Mouse (Mus musculus): ENCODE measurements at regions not wholly inside any gene's neighbourhood (a gene's known extent, or its start where the extent isn't known, plus 50 kb on each side); places are given as distances from the start of the nearest gene placed in this dataset.

GRCm38 (mm10) chr11:40394283-40394758 is 300.7 kb downstream of the Mat2b start:
- Histone ChIP-seq H3K4me2 (ENCODE audit: low read depth, low read length) (no peak overlapping the region), H3K4me3 (ENCODE audit: low read length) (no peak overlapping the region), H3K9me3 (ENCODE audit: control insufficient read depth, low read length) (no peaks in the 10 kb centered on the region), H3K4me1 (replicated peaks; ENCODE audit: control insufficient read depth, insufficient read depth, low read length) (no peaks in the 10 kb centered on the region), H3K36me3 (ENCODE audit: control insufficient read depth, insufficient read depth, low read length) (no peaks in the 10 kb centered on the region), H3K27me3 (ENCODE audit: control insufficient read depth, insufficient read depth, low read depth, low read length) (no peaks in the 10 kb centered on the region), H3K9ac (ENCODE audit: low read length) (no peak overlapping the region), H3K27ac (ENCODE audit: low read length) (no peak overlapping the region)
- 48% methylated on average over 4 of the region's 4 CpGs for WGBS
- no peak for ATAC-seq (ENCODE audit: low read depth)

DNA sequence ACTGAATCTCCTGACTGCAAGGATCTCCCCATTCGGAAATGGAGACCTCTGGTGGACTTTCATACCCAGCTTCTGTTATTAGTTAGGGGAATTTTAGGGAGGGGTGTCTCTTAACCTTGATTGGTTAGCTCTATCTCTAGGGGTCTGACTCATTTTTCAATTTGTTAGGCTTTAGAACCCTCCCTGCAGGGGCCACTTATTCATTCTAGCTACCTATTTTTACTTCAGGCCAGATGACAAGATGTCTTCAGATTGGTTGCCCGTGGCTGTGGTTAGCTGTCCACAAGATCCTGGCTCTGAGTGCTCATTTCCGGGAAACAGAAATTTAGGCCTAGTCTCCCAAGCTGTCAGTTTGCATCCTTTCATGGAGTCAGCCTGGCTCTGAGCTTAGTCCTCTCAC is 314.3 kb downstream of the Mat2b start:
- WGBS, result 59% methylated on average over 3 of the region's 3 CpGs
- Histone ChIP-seq H3K4me2 (ENCODE audit: low read depth, low read length) (no peak overlapping the region), H3K9me3 (ENCODE audit: control insufficient read depth, low read length) (no peaks in the 10 kb centered on the region), H3K9ac (ENCODE audit: low read length) (no peak overlapping the region), H3K4me3 (ENCODE audit: low read length) (no peak overlapping the region), H3K27ac (ENCODE audit: low read length) (no peak overlapping the region), H3K27me3 (ENCODE audit: control insufficient read depth, insufficient read depth, low read depth, low read length) (no peaks in the 10 kb centered on the region), H3K4me1 (replicated peaks; ENCODE audit: control insufficient read depth, insufficient read depth, low read length) (no peaks in the 10 kb centered on the region), H3K36me3 (ENCODE audit: control insufficient read depth, insufficient read depth, low read length) (no peaks in the 10 kb centered on the region)
- no peak for ATAC-seq (ENCODE audit: low read depth)

DNA sequence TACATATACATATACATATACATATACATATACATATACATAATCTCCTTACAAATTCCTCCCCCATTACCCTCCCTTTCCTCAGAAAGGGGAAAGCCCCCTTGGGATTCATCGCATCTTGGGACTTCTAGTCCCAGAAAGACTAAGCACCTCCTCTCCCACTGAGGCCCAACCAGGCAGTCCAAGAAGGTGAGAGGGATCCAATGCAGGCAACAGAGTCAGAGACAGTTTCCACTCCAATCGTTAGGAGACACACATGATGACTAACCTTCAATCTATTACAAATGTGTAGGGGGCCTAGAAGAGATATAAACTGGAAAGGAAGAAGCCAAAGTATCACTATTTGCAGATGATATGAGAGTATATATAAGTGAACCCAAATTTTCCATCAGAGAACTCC is 323.3 kb downstream of the Mat2b start:
- ATAC-seq (ENCODE audit: low read depth), result no peak
- Histone ChIP-seq H3K9ac (ENCODE audit: low read length) (no peak overlapping the region), H3K4me3 (ENCODE audit: low read length) (no peak overlapping the region), H3K36me3 (ENCODE audit: control insufficient read depth, insufficient read depth, low read length) (no peaks in the 10 kb centered on the region), H3K9me3 (ENCODE audit: control insufficient read depth, low read length) (no peaks in the 10 kb centered on the region), H3K27ac (ENCODE audit: low read length) (no peak overlapping the region), H3K4me2 (ENCODE audit: low read depth, low read length) (no peak overlapping the region), H3K27me3 (ENCODE audit: control insufficient read depth, insufficient read depth, low read depth, low read length) (no peaks in the 10 kb centered on the region), H3K4me1 (replicated peaks; ENCODE audit: control insufficient read depth, insufficient read depth, low read length) (no peaks in the 10 kb centered on the region)
- 83% methylated on average over 2 of the region's 2 CpGs for WGBS

GRCm38 (mm10) chr11:40366573-40366972 is 328.4 kb downstream of the Mat2b start:
- Histone ChIP-seq H3K27ac (ENCODE audit: low read length) (no peak overlapping the region), H3K4me1 (replicated peaks; ENCODE audit: control insufficient read depth, insufficient read depth, low read length) (no peaks in the 10 kb centered on the region), H3K9ac (ENCODE audit: low read length) (no peak overlapping the region), H3K27me3 (ENCODE audit: control insufficient read depth, insufficient read depth, low read depth, low read length) (no peaks in the 10 kb centered on the region), H3K9me3 (ENCODE audit: control insufficient read depth, low read length) (no peaks in the 10 kb centered on the region), H3K4me3 (ENCODE audit: low read length) (no peak overlapping the region), H3K4me2 (ENCODE audit: low read depth, low read length) (no peak overlapping the region), H3K36me3 (ENCODE audit: control insufficient read depth, insufficient read depth, low read length) (no peaks in the 10 kb centered on the region)
- no peak for ATAC-seq (ENCODE audit: low read depth)

DNA sequence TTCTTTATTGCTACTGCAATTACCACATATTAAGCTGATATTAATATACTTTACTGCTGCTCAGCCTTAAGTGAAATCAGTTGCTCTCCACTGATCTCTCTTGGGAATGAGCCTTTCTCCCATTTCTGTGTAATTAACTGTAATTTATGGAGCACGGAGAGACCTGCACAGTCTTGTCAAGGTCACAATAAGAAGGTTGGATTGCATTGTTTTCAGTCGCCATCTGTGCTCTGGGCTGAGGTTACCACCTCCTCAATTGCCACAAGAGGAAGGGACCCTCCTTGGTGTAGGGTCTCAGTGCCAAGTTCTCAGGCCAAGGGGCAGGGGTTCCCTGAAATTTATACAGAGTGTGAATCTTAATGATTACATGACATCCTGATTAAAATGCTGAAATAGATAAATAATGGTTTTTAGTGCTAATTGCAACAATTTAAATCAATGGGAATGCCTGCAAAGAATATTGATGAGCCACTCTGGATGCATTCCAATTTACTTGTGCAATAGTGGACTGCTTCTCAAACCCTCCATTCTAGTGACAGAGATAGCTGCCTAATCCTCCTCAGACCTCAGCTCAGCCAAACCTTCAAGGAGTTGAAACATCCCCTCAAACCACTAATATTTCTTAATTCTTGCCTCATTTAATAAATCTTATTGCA is 332.3 kb downstream of the Mat2b start:
- no peak for ATAC-seq (ENCODE audit: low read depth)
- no peak overlapping the region for H3K4me2 ChIP-seq (ENCODE audit: low read depth, low read length)

More for the DNA sequence above, 332.3 kb downstream of the Mat2b start:
- Histone ChIP-seq H3K4me3 (ENCODE audit: low read length) (no peak overlapping the region), H3K27ac (ENCODE audit: low read length) (no peak overlapping the region), H3K27me3 (ENCODE audit: control insufficient read depth, insufficient read depth, low read depth, low read length) (no peaks in the 10 kb centered on the region), H3K4me1 (replicated peaks; ENCODE audit: control insufficient read depth, insufficient read depth, low read length) (no peaks in the 10 kb centered on the region), H3K9ac (ENCODE audit: low read length) (no peak overlapping the region), H3K36me3 (ENCODE audit: control insufficient read depth, insufficient read depth, low read length) (no peaks in the 10 kb centered on the region), H3K9me3 (ENCODE audit: control insufficient read depth, low read length) (no peaks in the 10 kb centered on the region)
- WGBS, result 55% methylated on average over 2 of the region's 2 CpGs
